Mouse (Mus musculus) liver, embryonic 15.5 days (tissue): ENCODE measurements around the gene Abcd1. TPM values are rescaled to one million over a fixed set of nuclear protein-coding genes. Genes with fewer than 3 reads are reported as not detected.

ENCODE experiments used
- ATAC-seq: fragments of 200-750 bp; cut with Nextera tagmentation; 2 replicates; pipeline ENCODE4 v1.8.0; 2017; ENCODE audit warnings: moderate number of reproducible peaks, mild to moderate bottlenecking, moderate library complexity; ENCODE audit not compliant: insufficient read depth
- H3K27ac ChIP-seq: fragments of 300-500 bp; sonication (generic); replicated peaks from 2 replicates; pipeline ENCODE4 v1.5.1; 2015; ENCODE audit warnings: mild to moderate bottlenecking, inconsistent platforms
- H3K27me3 ChIP-seq: fragments of 300-500 bp; sonication (generic); 2 replicates; pipeline ENCODE4 v1.6.1; 2015; ENCODE audit warnings: mild to moderate bottlenecking, inconsistent platforms
- H3K36me3 ChIP-seq: fragments of 300-500 bp; sonication (generic); replicated peaks from 2 replicates; pipeline ENCODE4 v1.6.1; 2015; ENCODE audit warnings: moderate library complexity, mild to moderate bottlenecking, inconsistent platforms
- H3K4me1 ChIP-seq: fragments of 300-500 bp; sonication (generic); replicated peaks from 2 replicates; pipeline ENCODE4 v1.6.1; 2015; ENCODE audit warnings: inconsistent platforms
- H3K4me2 ChIP-seq: fragments of 300-500 bp; sonication (generic); 2 replicates; pipeline ENCODE4 v1.6.1; 2015; ENCODE audit warnings: moderate library complexity, mild to moderate bottlenecking, inconsistent platforms
- H3K4me3 ChIP-seq: fragments of 300-500 bp; sonication (generic); replicated peaks from 2 replicates; pipeline ENCODE4 v1.5.1; 2015; ENCODE audit warnings: mild to moderate bottlenecking, inconsistent platforms
- H3K9ac ChIP-seq: fragments of 300-500 bp; sonication (generic); 2 replicates; pipeline ENCODE4 v1.6.1; 2015; ENCODE audit warnings: moderate library complexity, mild to moderate bottlenecking, inconsistent platforms
- H3K9me3 ChIP-seq: fragments of 300-500 bp; sonication (generic); replicated peaks from 2 replicates; pipeline ENCODE4 v1.6.1; 2016; ENCODE audit warnings: inconsistent platforms
- WGBS: fragments of 180-500 bp; shearing (Covaris S2); methylation state at CpG from one replicate; pipeline ENCODE4 v1.1.7; 2015; ENCODE audit warnings: mixed read lengths; ENCODE audit not compliant: insufficient replicate concordance; 5-methylcytosine and 5-hydroxymethylcytosine counted together
- polyA plus RNA-seq: library from polyadenylated mRNA; unstranded; fragments of >200 nt; fragmentation: Nextera tagmentation; extraction: Ambion mirVana; gene quantifications from 2 replicates; pipeline ENCODE4 v1.2.1, GENCODE M21; 2015

Abcd1 gene
- polyA plus RNA-seq, 1 experiment from 2014 or later, result 9.5 TPM

DNA sequence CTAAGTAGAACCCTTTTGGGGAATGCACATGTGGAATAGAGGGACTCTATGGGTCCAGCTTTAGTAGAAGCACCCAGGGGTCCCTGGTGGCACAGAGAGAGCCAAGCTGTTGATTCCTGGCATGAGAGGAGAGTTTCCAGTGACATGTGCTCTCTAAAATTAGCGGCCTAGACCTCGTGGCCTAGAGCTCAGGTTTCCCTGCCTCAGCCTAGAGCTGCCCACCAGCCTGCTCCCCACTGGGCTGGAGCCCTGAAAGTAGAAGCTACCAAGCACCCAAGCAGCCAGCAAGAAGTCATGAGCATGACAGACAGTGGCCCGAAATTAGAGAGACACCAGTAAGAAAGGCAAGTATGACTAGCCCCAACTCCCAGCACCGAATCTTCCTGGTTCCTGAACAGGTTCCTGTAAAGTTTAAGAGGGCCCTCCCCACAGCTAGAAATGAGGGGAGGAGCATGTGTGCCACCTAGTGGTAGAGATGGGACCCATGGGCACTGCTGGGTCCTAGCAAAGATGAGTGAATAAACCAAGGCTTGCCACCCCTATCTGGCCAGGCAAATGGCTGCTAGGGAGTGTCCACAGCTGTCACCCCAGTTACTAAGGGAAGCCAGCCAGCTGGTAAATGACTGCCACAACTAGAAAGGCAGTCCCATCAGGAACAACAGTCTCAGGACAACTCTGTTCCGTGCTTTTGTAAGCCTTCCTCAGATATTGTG, 25.3 kb upstream of the Abcd1 start:
- ATAC-seq, result no peak

DNA sequence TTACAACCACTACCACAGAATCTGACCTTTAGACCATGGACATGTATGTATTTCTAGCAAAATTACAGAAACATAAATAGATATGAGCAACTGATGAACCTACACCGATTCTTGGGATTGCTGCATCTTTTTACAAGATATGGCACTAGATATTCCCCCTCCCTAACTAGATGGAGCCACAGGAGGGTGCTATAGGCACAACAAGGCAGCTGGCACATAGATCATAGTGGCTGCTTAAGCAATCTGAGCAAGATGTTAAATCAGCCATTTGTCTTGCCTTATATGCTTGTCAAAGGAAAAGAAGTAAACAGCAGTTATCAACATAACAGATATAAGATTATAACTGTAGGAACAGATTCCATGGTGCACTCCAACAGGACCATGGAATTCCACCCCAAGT, 15.9 kb upstream of the Abcd1 start:
- Histone ChIP-seq H3K36me3 (peaks cover 15% of the 10 kb centered on the region; the same call in 1 of the 2 replicates), H3K4me1 (no peaks in the 10 kb centered on the region), H3K9me3 (no peaks in the 10 kb centered on the region), H3K9ac (no peak overlapping the region), H3K4me2 (no peak overlapping the region), H3K27me3 (no peaks in the 10 kb centered on the region), H3K4me3 (no peak overlapping the region), H3K27ac (no peak overlapping the region)
- ATAC-seq, result no peak
- 68% methylated on average over 1 of the region's 1 CpGs for WGBS

More for the DNA sequence above, 25.3 kb upstream of the Abcd1 start:
- WGBS, result 51% methylated on average over 5 of the region's 5 CpGs
- Histone ChIP-seq H3K4me1 (no peaks in the 10 kb centered on the region), H3K36me3 (peaks cover 40% of the 10 kb centered on the region), H3K4me2 (no peak overlapping the region), H3K4me3 (no peak overlapping the region), H3K27me3 (no peaks in the 10 kb centered on the region), H3K9ac (no peak overlapping the region), H3K27ac (no peak overlapping the region), H3K9me3 (no peaks in the 10 kb centered on the region)

DNA sequence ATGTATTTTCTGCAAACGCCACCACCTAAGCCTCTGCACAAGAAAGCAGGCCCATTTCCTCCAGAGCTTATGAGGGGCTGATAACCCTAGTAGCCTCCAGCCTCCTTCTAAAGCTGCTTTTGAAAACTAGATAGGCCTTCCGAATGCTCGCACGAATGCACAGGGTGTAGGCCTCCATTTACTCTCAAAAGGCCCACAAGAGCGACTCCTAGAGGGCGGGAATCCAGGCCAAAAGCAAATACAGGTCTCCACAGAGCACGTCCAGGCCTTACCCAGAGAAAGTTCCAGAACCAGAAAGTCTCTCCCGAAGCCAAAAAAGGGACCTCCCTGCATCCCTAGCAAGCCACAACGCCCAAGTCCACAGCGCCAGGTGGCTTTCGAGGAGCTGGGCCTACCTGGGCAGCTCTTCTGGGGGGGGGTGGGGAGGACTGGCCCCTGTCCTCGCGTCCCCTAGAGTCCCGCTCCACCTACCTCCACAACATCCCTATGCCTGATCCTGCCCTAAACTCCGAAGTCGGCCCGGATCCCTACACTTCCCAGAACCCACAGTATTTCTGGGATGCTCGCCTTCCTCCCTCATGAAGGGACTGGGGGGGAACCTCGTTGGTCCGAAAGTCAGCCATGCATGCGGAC, 805 bp upstream of the Abcd1 start:
- peak overlapping the region; percentile 94 for H3K27ac ChIP-seq
- H3K27me3 ChIP-seq, result no peaks in the 10 kb centered on the region
- H3K36me3 ChIP-seq, result peaks cover 13% of the 10 kb centered on the region
- peak overlapping the region; percentile 66 for H3K9ac ChIP-seq
- H3K4me2 ChIP-seq, result peak overlapping the region; percentile 78
- H3K4me1 ChIP-seq, result peaks cover 44% of the 10 kb centered on the region
- 29% methylated on average over 21 of the region's 21 CpGs for WGBS
- H3K9me3 ChIP-seq, result no peaks in the 10 kb centered on the region
- peak; percentile 32 for ATAC-seq
- peak overlapping the region; percentile 67 for H3K4me3 ChIP-seq

DNA sequence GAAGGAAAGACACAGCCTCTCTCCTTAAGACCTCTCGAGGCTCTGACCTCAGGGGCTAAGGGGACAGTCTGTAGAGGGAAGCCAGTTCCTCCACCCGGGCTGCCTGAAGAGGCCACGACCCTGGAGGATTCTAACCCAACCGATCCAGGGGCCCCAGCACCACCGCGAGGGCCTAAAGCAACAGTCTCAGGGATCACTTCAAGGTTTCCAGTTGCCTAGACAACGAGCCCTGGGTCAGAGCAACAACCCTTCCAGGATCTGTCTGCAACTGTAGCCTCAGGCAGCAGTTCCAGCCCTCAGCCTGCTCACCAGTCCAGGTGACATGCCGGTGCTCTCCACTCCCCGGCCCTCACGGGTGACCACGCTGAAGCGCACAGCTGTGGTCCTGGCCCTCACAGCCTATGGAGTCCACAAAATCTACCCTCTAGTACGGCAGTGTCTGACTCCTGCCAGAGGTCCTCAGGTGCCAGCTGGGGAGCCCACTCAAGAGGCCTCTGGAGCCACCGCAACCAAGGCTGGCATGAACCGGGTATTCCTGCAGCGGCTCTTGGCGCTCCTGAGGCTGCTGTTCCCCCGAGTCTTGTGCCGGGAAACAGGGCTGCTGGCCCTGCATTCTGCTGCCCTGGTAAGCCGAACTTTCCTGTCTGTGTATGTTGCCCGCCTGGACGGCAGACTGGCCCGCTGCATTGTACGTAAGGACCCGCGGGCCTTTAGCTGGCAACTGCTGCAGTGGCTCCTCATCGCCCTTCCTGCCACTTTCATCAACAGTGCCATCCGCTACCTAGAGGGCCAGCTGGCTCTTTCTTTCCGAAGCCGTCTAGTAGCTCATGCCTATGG, 530 bp downstream of the Abcd1 start:
- H3K27me3 ChIP-seq, result no peaks in the 10 kb centered on the region
- WGBS, result 22% methylated on average over 30 of the region's 30 CpGs
- ATAC-seq, result peak; percentile 11

DNA sequence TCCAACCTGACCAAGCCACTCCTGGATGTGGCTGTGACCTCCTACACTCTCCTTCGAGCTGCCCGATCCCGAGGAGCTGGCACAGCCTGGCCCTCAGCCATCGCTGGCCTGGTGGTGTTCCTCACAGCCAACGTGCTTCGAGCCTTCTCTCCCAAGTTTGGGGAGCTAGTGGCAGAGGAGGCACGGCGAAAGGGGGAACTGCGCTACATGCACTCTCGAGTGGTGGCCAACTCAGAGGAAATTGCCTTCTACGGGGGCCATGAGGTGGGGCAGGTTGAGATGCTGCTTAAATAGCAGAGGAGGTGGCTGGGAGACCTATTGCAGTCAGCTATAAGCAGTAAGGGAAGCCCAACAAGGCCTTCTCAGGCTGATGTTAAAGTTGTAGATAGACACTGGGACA, 1.3 kb downstream of the Abcd1 start:
- ATAC-seq, result no peak
- Histone ChIP-seq H3K27me3 (no peaks in the 10 kb centered on the region), H3K36me3 (0 out of 2 replicates have a peak, but pooled peaks cover 3% of the 10 kb centered on the region), H3K27ac (peak overlapping the region; percentile 94), H3K4me1 (peaks cover 44% of the 10 kb centered on the region), H3K9ac (peak overlapping the region; percentile 66), H3K9me3 (no peaks in the 10 kb centered on the region), H3K4me2 (peak overlapping the region; percentile 78), H3K4me3 (peak overlapping the region; percentile 67)
- WGBS, result 36% methylated on average over 11 of the region's 11 CpGs

More for the DNA sequence above, 530 bp downstream of the Abcd1 start:
- Histone ChIP-seq H3K36me3 (peaks cover 7% of the 10 kb centered on the region; the same call in 1 of the 2 replicates), H3K4me2 (peak overlapping the region; percentile 78), H3K4me3 (peak overlapping the region; percentile 67), H3K4me1 (peaks cover 44% of the 10 kb centered on the region), H3K9me3 (no peaks in the 10 kb centered on the region), H3K27ac (peak overlapping the region; percentile 94), H3K9ac (peak overlapping the region; percentile 66)

DNA sequence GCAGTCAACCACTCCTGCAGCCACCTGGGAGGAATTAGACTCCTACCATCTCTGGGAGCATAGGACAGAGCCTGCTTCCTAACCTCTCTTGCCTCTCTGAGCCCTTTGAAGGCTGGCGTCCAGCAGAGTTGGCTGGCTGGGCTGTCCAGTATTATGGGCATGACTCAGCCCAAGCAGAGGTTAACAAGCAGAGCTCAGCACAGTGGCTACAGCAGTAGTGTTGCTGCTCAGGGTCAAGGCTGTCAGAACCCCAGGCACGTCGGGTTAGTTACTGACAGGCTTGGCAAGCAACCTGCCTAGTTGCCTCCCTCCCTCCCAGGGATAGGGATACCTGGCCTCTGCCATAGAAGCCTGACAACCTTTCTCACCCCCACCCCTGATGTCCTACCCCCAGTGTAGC, 1.9 kb downstream of the Abcd1 start:
- ATAC-seq, result no peak
- H3K9ac ChIP-seq, result 0 out of 2 replicates have a peak overlapping the region, but pooled peaks have one; percentile 66
- peak overlapping the region; percentile 78 for H3K4me2 ChIP-seq
- peak overlapping the region; percentile 94; the same call in 1 of the 2 replicates for H3K27ac ChIP-seq
- no peaks in the 10 kb centered on the region for H3K9me3 ChIP-seq
- no peaks in the 10 kb centered on the region for H3K27me3 ChIP-seq
- H3K4me1 ChIP-seq, result peaks cover 44% of the 10 kb centered on the region
- no peaks in the 10 kb centered on the region for H3K36me3 ChIP-seq
- H3K4me3 ChIP-seq, result peak overlapping the region; percentile 67
- 50% methylated on average over 3 of the region's 3 CpGs for WGBS

DNA sequence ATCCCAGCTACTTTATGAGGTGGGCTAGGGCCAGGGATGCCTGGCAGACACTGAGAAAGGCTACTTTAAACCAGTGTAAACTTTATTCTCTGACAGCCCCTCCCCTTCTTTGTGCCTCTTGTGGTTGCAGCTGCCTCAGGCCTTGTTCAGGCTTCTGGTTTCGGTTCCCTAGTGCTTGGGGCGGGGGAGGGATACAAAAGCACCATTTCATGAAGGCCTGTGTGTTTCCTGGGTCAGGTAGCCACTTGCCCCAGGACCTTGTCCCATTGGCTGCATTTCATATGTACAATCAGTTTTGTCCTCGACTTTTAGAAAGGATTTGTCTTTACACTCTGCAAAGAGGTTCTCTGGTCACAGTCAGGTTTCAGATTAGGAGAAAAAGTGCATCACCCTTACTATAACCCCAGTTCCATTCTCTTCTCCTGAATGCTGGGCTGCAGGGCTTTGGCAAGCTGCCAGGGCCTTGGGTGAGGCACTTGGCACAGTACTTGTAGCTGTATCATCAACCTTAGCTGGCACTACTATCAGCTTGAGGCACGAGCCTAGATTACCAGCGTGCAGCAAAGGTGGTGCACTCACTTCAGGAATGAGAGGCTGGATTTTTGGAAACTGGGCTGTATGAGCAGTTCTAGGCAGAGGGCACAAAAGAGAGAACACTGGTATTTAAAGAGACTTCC, 2.4 kb downstream of the Abcd1 start:
- peak overlapping the region; percentile 94; the same call in 1 of the 2 replicates for H3K27ac ChIP-seq

DNA sequence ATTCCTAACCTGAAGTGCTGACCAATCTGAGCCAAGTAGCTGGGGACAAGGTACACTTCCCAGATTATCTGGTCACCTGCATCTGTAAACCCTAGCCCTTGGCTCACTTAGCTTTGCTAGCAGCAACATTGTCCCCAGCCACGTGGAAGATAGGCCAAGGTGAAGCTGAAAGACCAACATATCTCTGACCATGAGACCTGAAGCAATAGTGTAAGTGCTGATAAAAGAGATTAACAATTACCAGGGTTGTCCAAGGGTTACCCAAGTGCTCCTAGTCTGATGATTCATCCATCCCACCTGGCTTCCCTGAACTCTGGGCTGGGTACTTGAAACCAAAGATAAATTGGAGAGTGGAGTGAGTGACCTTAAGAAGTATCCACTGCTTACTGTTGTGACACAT, 14.5 kb downstream of the Abcd1 start:
- ATAC-seq, result no peak
- no peak overlapping the region for H3K4me2 ChIP-seq
- H3K9me3 ChIP-seq, result no peaks in the 10 kb centered on the region
- no peak overlapping the region for H3K27ac ChIP-seq
- no peak overlapping the region for H3K4me3 ChIP-seq
- H3K27me3 ChIP-seq, result no peaks in the 10 kb centered on the region
- H3K36me3 ChIP-seq, result no peaks in the 10 kb centered on the region
- no peaks in the 10 kb centered on the region for H3K4me1 ChIP-seq
- H3K9ac ChIP-seq, result no peak overlapping the region
- 23% methylated on average over 1 of the region's 1 CpGs for WGBS

More for the DNA sequence above, 2.4 kb downstream of the Abcd1 start:
- Histone ChIP-seq H3K4me2 (peak overlapping the region; percentile 78), H3K27me3 (no peaks in the 10 kb centered on the region), H3K9ac (no peak overlapping the region), H3K4me1 (peaks cover 44% of the 10 kb centered on the region), H3K9me3 (no peaks in the 10 kb centered on the region), H3K4me3 (peak overlapping the region; percentile 67), H3K36me3 (no peaks in the 10 kb centered on the region)
- no peak for ATAC-seq
- WGBS, result 32% methylated on average over 5 of the region's 5 CpGs

DNA sequence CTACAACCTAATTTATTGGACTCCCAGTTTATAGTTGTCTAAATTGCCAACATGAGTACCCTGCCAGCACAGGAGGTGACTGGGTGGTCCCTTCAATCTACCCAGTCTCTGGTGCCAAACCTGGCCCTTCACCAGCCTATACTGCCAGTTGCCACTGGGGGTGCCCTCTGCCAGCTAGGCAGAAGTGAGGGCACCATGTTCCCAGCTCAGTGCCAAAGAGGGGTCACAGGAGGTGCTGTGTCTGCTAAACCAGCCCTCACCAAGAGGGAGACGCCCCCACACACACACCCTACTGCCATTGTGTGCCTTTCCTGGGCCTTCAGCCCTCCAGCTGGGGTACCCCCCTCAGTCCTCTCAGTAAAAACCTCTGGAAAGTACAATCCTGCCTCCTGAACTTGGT, 21.8 kb downstream of the Abcd1 start:
- ATAC-seq, result no peak
- no peaks in the 10 kb centered on the region for H3K4me1 ChIP-seq
- no peak overlapping the region for H3K4me3 ChIP-seq
- no peak overlapping the region for H3K9ac ChIP-seq
- no peaks in the 10 kb centered on the region for H3K27me3 ChIP-seq
- no peak overlapping the region for H3K4me2 ChIP-seq
- H3K9me3 ChIP-seq, result no peaks in the 10 kb centered on the region
- H3K36me3 ChIP-seq, result no peaks in the 10 kb centered on the region
- WGBS, result 55% methylated on average over 1 of the region's 1 CpGs
- H3K27ac ChIP-seq, result no peak overlapping the region

DNA sequence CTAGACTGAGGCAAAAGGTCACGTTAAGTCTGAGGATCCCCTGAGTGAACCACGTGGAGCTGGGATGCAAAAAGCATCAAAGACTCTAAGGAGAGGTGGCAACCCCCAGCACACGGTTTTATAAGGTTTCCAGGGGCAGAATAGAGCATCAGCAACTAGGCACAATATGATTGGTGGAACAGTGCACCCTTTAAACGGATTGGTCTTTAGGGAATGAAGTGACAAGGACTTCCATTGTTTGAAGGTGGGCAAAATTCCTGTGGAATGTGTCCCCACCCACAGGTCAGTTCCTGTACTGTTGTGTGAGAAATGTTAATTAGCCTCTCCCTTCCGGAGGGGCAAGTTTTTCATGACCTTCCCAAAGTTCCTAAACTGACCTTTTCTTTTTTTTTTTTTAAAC, 22.8 kb downstream of the Abcd1 start:
- no peak overlapping the region for H3K4me3 ChIP-seq
- ATAC-seq, result no peak
- no peaks in the 10 kb centered on the region for H3K4me1 ChIP-seq
- H3K9ac ChIP-seq, result no peak overlapping the region
- no peaks in the 10 kb centered on the region for H3K27me3 ChIP-seq
- WGBS, result 52% methylated on average over 5 of the region's 5 CpGs
- no peaks in the 10 kb centered on the region for H3K9me3 ChIP-seq
- no peak overlapping the region for H3K27ac ChIP-seq
- no peak overlapping the region for H3K4me2 ChIP-seq
- no peaks in the 10 kb centered on the region for H3K36me3 ChIP-seq
